Mouse (Mus musculus) thymus, postnatal 4 days (tissue): ENCODE measurements at regions not wholly inside any gene's neighbourhood (a gene's known extent, or its start where the extent isn't known, plus 50 kb on each side); places are given as distances from the start of the nearest gene placed in this dataset.

Experiments
- DNase-seq: peaks from one replicate; pipeline ENCODE4 v3.0.0; 2021

DNA sequence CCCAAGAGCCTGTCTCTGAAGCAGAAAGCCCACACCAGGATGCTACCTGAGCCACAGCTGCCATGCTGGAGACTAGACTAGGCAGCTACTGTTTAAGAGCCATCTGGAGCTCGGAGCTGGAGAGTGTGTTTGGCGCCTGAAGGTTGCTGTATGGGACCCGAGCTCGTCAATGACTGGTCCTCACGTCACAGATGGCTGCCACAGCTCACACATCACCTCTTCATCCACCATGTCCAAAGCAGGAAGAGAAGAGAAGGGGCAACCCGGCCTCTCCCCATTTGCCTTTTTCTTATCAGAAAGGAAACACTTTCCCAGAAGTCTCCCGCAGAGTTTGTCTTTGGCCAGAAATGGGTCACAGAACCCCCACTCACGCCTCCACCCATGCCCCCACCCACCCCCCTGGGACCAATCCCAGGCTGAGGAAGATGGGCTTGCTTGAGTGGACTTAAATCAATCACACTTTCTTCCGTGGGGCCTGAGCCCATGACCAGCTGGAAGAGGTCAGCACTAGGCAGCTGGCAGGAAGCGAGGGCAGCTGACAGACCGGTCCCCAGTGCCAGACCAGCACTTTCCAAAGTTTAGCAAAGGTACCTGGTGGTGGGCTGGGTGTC is 53.5 kb upstream of the Ptpn1 start:
- DNase-seq, result no peak

- DNase-seq, result no peak
Observed at GRCm38 (mm10) chr2:167877254-167877870, 54.5 kb upstream of the Ptpn1 start.

GRCm38 (mm10) chr2:167872507-167872906 is 59.4 kb upstream of the Ptpn1 start:
- no peak for DNase-seq

DNA sequence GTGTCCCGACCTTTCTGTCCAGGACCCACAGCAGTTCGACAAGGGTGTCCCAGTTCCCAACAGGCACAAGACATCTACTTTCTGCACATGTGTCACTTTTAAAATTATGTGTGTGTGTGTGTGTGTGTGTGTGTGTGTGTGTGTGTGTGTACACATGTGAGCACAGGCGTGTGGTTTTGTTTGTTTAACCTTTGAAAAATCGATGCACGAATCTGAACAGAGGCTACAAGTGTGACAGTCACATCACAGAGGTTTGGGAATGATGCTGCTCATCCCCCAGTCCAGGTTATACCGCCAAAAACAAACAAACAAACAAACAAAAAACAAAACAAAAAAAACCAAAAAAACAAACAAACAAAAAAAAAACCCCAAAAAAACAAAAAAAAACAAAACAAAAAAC is 61.7 kb upstream of the Ptpn1 start:
- DNase-seq, result no peak

- DNase-seq, result no peak
Observed at GRCm38 (mm10) chr2:167866751-167867150, 65.1 kb upstream of the Ptpn1 start.

GRCm38 (mm10) chr2:167865525-167865924 is 66.3 kb upstream of the Ptpn1 start:
- no peak for DNase-seq

DNA sequence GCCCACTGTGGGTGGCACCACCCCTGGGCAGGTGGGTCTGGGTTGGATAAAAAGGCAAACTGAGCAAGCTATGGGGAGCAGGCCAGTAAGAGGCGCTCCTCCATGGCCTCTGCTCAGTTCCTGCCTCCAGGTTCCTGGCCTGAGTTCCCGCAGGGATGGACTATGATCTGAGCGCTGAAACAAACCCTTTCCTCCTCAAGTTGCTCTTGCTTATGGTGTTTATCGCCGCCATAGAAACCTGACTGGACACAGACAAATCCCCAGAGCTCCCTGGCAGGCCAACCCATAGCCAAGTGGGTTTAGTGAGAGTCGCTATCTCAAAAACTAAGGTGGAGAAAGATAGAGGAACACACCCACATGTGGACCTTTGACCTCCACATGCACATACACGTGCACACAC is 67.2 kb upstream of the Ptpn1 start:
- DNase-seq, result no peak

GRCm38 (mm10) chr2:167864228-167864627 is 67.6 kb upstream of the Ptpn1 start:
- DNase-seq, result no peak

DNA sequence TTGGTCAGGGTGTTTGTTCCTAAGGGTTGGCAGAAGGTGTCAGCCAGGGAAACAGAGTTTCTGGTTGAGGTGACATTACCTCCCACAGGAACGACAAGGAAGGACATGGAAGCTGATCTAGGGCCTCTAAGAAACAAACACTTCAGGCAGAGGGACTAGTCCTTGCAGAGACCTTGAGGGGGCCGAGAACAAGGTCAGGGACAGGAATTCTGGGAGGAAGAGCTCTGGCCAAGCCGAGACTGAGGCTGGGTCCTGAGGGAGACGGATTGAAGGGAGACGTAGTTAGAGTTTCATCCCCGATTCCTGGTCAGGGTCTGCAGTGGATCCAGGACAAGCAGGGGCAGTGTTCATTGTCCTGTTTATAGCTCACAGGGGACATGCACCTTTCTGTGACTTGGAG is 68.2 kb upstream of the Ptpn1 start:
- DNase-seq, result no peak

DNA sequence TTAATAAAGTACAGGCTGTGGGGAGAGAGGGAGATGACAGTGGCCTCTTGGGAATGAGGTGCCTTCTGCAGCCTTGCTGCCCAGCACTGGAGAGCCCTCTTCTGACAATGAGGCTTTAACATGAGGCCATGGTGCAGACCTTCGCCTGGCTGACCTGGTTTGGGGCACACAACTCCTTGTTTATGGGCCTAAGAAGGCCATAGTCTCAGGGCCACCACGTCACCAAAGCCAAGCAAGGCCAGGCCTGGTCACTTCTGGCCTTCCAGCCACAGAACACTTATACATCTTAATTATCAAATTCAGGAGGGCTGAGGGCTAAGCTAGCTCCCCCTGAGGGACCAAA is 70.7 kb upstream of the Ptpn1 start:
- no peak for DNase-seq

- no peak for DNase-seq
Observed at GRCm38 (mm10) chr2:167860457-167861177, 71.2 kb upstream of the Ptpn1 start.

DNA sequence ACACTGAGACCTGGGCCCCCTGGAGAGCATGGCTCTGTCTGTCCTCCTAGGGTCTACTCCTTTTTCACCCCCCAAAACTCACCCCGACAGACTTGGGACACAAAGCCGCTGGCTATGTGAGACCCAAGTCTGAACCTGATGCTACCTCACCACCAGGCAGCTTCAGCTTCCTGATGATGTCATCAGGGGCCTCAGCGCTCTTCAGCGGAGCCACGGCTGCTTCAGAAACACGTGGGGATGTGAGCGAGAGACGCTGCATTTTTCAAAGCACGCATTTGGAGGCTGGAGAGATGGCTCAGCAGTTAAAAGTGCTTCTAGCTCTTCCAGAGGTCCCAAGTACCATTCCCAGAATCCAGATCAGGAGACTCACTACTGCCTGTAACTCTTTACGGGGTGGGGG is 72.3 kb upstream of the Ptpn1 start:
- DNase-seq, result peak; percentile 47

DNA sequence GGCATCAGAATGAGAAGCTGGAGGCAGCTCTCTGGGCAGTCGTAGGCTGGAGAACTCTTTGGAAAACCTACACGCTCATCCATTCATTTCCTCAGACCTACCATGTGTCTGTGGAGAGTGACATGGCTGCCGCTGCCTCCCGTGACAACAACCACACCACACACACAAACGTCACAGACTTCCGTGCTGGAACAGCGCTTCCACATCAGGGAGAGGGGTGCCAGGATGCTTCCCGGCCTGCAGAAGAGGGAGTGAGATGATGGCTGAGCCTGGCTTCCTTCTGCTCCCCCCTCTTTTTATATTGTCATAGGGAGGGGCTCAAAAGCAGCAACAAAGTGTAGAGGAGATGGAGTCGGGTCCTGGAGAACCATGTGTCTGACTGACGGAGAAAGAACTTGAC is 73.5 kb upstream of the Ptpn1 start:
- no peak for DNase-seq

DNA sequence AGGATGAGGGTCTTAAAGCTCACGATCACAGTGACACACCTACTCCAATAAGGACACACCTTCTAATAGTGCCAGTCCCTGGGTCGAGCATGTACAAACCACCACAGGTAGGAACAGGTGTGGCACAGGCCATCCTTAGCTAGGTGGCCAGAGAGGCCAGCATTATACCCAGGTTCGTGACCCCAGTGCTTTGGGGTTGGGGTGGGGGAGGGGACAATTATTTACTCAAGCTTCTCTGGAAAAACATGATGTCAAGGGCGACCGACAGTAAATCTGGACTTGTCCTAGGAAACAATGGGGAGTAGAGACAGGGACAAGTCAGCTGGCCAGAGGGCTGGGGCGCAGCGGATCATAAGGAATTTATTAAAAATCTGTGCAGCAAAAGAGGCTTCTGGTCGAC is 73.9 kb upstream of the Ptpn1 start:
- DNase-seq, result no peak

GRCm38 (mm10) chr2:167856920-167857475 is 74.9 kb upstream of the Ptpn1 start:
- no peak for DNase-seq

- no peak for DNase-seq
Observed at GRCm38 (mm10) chr2:167856020-167856419, 75.8 kb upstream of the Ptpn1 start.

- DNase-seq, result no peak
Observed at GRCm38 (mm10) chr2:167854060-167854459, 77.8 kb upstream of the Ptpn1 start.

DNA sequence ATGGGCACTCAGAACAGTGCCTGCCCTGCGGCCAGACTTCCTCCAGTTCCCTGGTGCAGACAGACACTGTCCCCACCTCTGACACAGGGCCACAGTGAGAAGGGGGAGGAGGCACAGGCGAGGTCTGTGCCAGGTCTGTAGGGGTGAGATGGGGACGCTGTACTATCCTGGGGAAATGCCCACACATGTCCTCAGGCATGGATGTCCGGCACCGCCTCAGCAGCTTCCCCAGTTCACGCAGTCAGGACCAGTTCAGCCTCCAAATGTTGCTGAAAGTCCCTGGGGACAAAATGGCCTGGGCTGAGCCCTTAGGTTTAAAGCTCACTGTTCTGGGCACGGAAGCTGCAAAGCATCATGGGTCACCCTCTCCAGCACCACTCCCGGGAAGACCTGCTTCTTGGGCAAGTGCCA is 78.4 kb upstream of the Ptpn1 start:
- no peak for DNase-seq

DNA sequence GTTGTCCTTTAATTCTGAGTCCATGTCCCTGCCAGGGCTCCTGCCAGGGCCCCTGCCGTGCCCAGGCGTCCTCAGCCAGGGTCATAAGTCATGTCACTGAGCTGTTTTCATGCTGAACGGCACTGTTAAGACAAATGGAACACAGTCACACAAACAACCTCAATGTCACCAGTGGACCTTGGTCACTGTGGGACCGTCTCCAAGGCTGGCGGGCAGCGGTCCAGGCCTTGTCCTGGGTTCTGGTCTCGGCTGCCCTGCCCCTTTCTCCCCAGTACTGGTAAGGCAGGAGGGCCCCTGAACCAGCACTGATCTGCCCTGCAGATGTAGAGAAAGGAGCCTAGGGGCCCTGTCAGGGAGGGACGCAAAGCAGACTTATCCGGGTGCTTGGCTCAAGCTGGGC is 79.3 kb upstream of the Ptpn1 start:
- DNase-seq, result no peak

DNA sequence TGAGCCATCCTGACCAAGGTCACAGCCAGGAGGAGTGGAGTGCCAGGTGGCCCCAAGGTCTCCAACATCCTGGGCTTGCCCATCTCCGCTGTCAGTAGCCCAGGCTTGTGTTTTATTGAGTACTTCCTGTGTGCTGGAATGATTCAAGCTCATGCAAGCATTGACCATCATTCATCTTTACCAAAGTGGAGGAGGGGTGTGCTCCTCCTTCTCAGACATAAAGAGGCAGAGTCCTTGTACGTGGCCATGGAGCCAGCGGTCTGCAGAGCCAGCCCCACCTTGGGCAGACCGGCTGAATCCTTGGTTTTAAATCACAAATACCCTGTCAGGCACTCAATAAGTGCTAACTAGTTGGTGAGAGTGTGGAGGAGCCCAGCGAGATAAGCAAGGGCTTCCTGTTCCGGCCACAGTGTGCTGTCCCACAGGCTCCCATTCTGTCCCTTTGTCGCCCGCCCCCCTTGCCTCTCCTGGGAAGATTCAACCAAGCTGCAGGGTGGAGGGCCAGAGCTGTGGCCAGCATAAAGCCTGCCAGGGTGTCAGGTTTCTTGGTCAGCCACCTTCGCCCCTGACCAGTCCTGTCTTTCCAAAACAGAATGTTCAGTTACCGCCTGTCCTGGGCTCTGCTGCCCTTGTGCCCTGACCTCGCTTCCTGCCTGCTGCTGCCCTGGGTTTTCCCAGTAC is 80.5 kb upstream of the Ptpn1 start:
- no peak for DNase-seq

DNA sequence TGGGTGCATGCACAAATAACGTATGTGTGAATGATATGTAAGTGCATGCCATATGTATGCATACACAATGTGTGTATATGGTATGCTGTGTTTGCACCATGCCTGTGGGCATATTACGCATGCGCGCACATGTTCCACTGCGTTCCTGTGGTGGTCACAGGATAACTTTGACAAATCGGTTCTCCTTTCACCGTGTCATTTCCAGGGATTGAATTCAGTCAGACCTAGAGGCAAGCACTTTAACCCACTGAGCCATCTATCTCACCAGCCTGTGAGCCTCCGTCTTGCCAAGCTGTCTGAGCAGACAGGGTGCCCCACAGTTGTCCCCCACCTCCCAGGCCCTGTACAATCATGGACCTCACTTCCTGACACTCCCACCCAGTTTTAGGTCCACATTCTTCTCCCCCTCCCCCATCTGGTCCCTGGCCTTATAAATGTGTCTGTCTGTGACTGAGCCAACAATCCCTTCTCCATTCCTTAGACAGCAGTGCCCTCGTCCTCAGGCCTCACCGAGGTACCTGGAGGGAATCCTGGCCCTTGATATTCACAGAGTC is 81.8 kb upstream of the Ptpn1 start:
- no peak for DNase-seq

DNA sequence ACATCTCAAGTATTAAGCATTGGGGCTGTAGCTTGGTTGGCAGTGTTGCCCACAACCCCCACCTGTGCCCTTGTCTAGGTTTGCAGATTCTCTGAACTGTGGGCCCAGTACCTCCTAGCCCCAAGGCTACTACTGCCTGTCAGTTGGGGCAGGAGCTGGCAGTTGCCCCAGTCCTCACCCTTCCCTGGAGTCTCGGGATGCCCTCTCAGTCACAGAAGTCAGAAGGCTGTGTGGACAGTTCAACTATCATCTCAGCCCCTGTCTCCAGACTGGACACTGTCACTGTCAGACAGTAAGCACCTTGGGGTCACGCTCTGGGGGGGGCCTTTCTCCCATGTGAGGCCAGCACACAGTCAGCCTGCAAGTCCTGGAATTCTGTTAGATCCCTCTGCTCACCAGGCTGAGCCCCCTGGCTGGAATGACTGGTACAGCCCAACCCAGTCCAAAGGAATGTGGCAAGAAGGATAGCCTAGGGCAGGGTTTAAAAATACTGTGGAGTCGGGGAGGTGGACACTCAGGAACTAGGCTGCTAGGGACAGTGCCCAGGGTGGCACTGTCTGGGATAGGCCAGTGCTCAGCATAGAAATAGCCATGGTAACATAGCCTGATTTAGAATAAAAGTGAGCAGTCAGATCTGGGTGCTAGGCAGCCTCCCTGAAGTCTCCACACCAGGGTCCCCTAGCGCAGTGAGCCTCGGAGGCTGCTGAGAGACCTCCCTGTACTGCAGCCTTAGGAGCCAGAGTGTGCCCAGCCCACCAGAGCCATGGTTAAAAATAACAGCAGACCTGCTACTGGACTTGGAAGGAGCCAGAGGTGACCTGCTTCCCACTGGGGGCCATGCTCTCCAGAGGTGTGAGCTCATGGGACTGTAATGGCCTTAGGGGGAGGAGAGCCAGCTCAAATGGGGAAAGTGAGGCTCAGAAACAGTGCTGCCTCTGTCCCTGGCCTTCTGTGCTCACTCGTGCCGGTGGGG is 83.1 kb upstream of the Ptpn1 start:
- no peak for DNase-seq
